Mouse (Mus musculus): ENCODE measurements around the gene Stx8.

- no peak for TF ChIP-seq CTCF (IDR thresholded peaks at IDR 0.05; ENCODE audit: low read depth, low read length)
- TF ChIP-seq POLR2A (IDR thresholded peaks at IDR 0.05; ENCODE audit: insufficient read depth, low read length), result no peak
Observed at GRCm38 (mm10) chr11:68195693-68196176, 229.7 kb downstream of the Stx8 start.

All from ES-Bruce4 (cell line).